Mouse (Mus musculus): ENCODE results near the gene Atf7.

DNA sequence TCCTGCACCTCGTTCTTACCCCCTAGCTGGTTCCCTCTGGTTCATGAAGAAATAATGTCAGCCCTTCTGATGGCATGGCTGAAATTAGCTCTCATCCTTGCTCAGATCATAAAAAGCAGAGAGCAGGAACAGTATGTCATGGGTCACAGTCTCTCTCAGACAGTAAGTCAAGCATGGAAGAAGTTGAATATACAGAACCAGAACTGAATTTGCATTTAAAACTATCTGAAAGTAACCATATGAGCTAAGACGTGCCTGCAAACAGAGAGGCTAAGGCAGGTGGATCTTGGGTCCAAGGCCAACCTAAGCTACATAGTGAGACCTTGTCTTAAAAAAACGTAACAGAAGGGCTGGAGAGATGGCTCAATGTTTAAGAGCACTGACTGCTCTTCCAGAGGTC, 112.3 kb downstream of the Atf7 start:
- TF ChIP-seq CTCF (IDR thresholded peaks at IDR 0.05) = no peak
- TF ChIP-seq EP300 (IDR thresholded peaks at IDR 0.05) = no peak
